Mouse (Mus musculus): ENCODE results near the gene Cfap299. TPM values are rescaled to one million over a fixed set of nuclear protein-coding genes. Genes with fewer than 3 reads are reported as not detected.
A peak's percentile ranks its signal among the peaks of the same experiment; 100 is the strongest.

Cfap299 gene
- total RNA-seq, 2 experiments from 2014 or later: 0.73 TPM; not detected in 1

- intact Hi-C loops (cut with DNase I): no loop called here
- no peak for DNase-seq (ENCODE audit: low spot score in 2 of 2)
Observed at GRCm38 (mm10) chr5:98782066-98782465, 453.0 kb downstream of the Cfap299 start.

GRCm38 (mm10) chr5:98787735-98788134, 458.6 kb downstream of the Cfap299 start:
- intact Hi-C loops (cut with DNase I): no loop called here
- no peak for DNase-seq (ENCODE audit: low spot score in 2 of 2)

GRCm38 (mm10) chr5:98788568-98788967, 459.5 kb downstream of the Cfap299 start:
- intact Hi-C loops (cut with DNase I): no loop called here
- peak in 1 of 2 experiments; percentile 77 for DNase-seq (ENCODE audit: low spot score in 2 of 2)

GRCm38 (mm10) chr5:98790894-98791607, 461.9 kb downstream of the Cfap299 start:
- intact Hi-C loops (cut with DNase I): no loop called here
- DNase-seq (ENCODE audit: low spot score in 2 of 2): no peak

- DNase-seq (ENCODE audit: low spot score in 2 of 2): no peak
- intact Hi-C loops (cut with DNase I): no loop called here
Observed at GRCm38 (mm10) chr5:98801495-98801894, 472.4 kb downstream of the Cfap299 start.

GRCm38 (mm10) chr5:98804761-98805160, 475.7 kb downstream of the Cfap299 start:
- intact Hi-C loops (cut with DNase I): no loop called here
- DNase-seq (ENCODE audit: low spot score in 2 of 2): no peak

GRCm38 (mm10) chr5:98806492-98806891, 477.4 kb downstream of the Cfap299 start:
- intact Hi-C loops (cut with DNase I): no loop called here
- DNase-seq (ENCODE audit: low spot score in 2 of 2): peak in 1 of 2 experiments; percentile 7

- intact Hi-C loops (cut with DNase I): no loop called here
- peak in 1 of 2 experiments; percentile 28 for DNase-seq (ENCODE audit: low spot score in 2 of 2)
Observed at GRCm38 (mm10) chr5:98807022-98807421, 477.9 kb downstream of the Cfap299 start.

GRCm38 (mm10) chr5:98807953-98808352, 478.8 kb downstream of the Cfap299 start:
- intact Hi-C loops (cut with DNase I): no loop called here
- no peak for DNase-seq (ENCODE audit: low spot score in 2 of 2)

- no peak for DNase-seq (ENCODE audit: low spot score in 2 of 2)
- intact Hi-C loops (cut with DNase I): no loop called here
Observed at GRCm38 (mm10) chr5:98812380-98812779, 483.3 kb downstream of the Cfap299 start.

- no peak for DNase-seq (ENCODE audit: low spot score in 2 of 2)
- intact Hi-C loops (cut with DNase I): no loop called here
Observed at GRCm38 (mm10) chr5:98815269-98815668, 486.2 kb downstream of the Cfap299 start.

- intact Hi-C loops (cut with DNase I): no loop called here
Observed at GRCm38 (mm10) chr5:98833760-98834159, 504.7 kb downstream of the Cfap299 start.

GRCm38 (mm10) chr5:98834300-98834699, 505.2 kb downstream of the Cfap299 start:
- no peak for DNase-seq (ENCODE audit: low spot score in 2 of 2)
- intact Hi-C loops (cut with DNase I): no loop called here

More at GRCm38 (mm10) chr5:98833760-98834159, 504.7 kb downstream of the Cfap299 start:
- DNase-seq (ENCODE audit: low spot score in 2 of 2): no peak

GRCm38 (mm10) chr5:98842600-98843310, 513.7 kb downstream of the Cfap299 start:
- no peak for DNase-seq (ENCODE audit: low spot score in 2 of 2)
- intact Hi-C loops (cut with DNase I): no loop called here

- DNase-seq (ENCODE audit: low spot score in 2 of 2): no peak
- intact Hi-C loops (cut with DNase I): no loop called here
Observed at GRCm38 (mm10) chr5:98844664-98845063, 515.6 kb downstream of the Cfap299 start.

Small RNAs within 50 kb of the gene (microRNA-seq; reads per million reads assigned to microRNA genes)
- 0 reads per million in 2 experiments for gene Mir703

Other genes starting within 250 kb of the Cfap299 start
- 10 to 100 TPM; 34.3 to 38.3 TPM for gene Prdm8, start 162.1 kb upstream of the Cfap299 start, total RNA-seq (2021)
- 1 to 10 TPM; 3.0 to 4.3 TPM for gene Fgf5, start 75.1 kb upstream of the Cfap299 start, total RNA-seq (2021)
- gene Gm11111, start 223.4 kb downstream of the Cfap299 start, total RNA-seq (2021): not detected